Mouse (Mus musculus) forebrain, embryonic 16.5 days (tissue): ENCODE results near the gene Lrrc58. TPM values are rescaled to one million over a fixed set of nuclear protein-coding genes. Genes with fewer than 3 reads are reported as not detected.
A peak's percentile ranks its signal among the peaks of the same experiment; 100 is the strongest.

Source experiments
- ATAC-seq: fragments of 200-750 bp; cut with Nextera tagmentation; 2 replicates; pipeline ENCODE4 v1.8.0; 2017; ENCODE audit warnings: mild to moderate bottlenecking, moderate library complexity
- H3K27ac ChIP-seq: fragments of 300-500 bp; sonication (generic); 2 replicates; pipeline ENCODE4 v1.5.1; 2014; ENCODE audit warnings: low read length, control low read depth
- H3K27me3 ChIP-seq: fragments of 300-500 bp; sonication (generic); replicated peaks from 2 replicates; pipeline ENCODE4 v1.6.1; 2014; ENCODE audit warnings: low read length; ENCODE audit not compliant: control insufficient read depth, insufficient read depth
- H3K36me3 ChIP-seq: fragments of 300-500 bp; sonication (generic); 2 replicates; pipeline ENCODE4 v1.6.1; 2014; ENCODE audit not compliant: control insufficient read depth, insufficient read depth
- H3K4me1 ChIP-seq: fragments of 300-500 bp; sonication (generic); replicated peaks from 2 replicates; pipeline ENCODE4 v1.6.1; 2014; ENCODE audit warnings: low read length; ENCODE audit not compliant: control insufficient read depth, insufficient read depth
- H3K4me2 ChIP-seq: fragments of 300-500 bp; sonication (generic); 2 replicates; pipeline ENCODE4 v1.6.1; 2014; ENCODE audit warnings: mild to moderate bottlenecking, low read length, control low read depth
- H3K4me3 ChIP-seq: fragments of 300-500 bp; sonication (generic); replicated peaks from 2 replicates; pipeline ENCODE4 v1.5.1; 2014; ENCODE audit warnings: mild to moderate bottlenecking, low read length, control low read depth
- H3K9ac ChIP-seq: fragments of 300-500 bp; sonication (generic); replicated peaks from 2 replicates; pipeline ENCODE4 v1.6.1; 2014; ENCODE audit warnings: low read depth, low read length, control low read depth
- H3K9me3 ChIP-seq: fragments of 300-500 bp; sonication (generic); 2 replicates; pipeline ENCODE4 v1.6.1; 2016; ENCODE audit warnings: low read length; ENCODE audit not compliant: control insufficient read depth
- WGBS: fragments of 180-500 bp; shearing (Covaris S2); extraction: QIAGEN DNeasy Blood & Tissue Kit; methylation state at CpG from one replicate; pipeline ENCODE4 v1.1.7; 2014; 5-methylcytosine and 5-hydroxymethylcytosine counted together
- polyA plus RNA-seq: library from polyadenylated mRNA; unstranded; fragments of >200 nt; fragmentation: Nextera tagmentation; extraction: Ambion mirVana; gene quantifications from 2 replicates; pipeline ENCODE4 v1.2.1, GENCODE M21; 2015

The Lrrc58 gene
- 54.4 and 66.3 TPM in 2 replicates for polyA plus RNA-seq

GRCm38 (mm10) chr16:37867791-37868505 lies at the start of gene Lrrc58:
Gene Lrrc58, plus strand, starts transcription at chr16:37868389.
- H3K4me2 ChIP-seq, result peak within 1 kb of the TSS; percentile 86
- H3K4me1 ChIP-seq, result peaks cover 25% of the 10 kb centered on the region
- H3K27me3 ChIP-seq, result no peaks in the 10 kb centered on the region
- H3K4me3 ChIP-seq, result peak within 1 kb of the TSS; percentile 72
- no peaks in the 10 kb centered on the region for H3K9me3 ChIP-seq
- H3K9ac ChIP-seq, result peak within 1 kb of the TSS; percentile 91
- no peaks in the 10 kb centered on the region for H3K36me3 ChIP-seq
- under 1% methylated on average over 73 of the region's 86 CpGs for WGBS
- ATAC-seq, result peak; percentile 97
- peak within 1 kb of the TSS; percentile 99 for H3K27ac ChIP-seq

GRCm38 (mm10) chr16:37823949-37824348 lies 44.2 kb upstream of the Lrrc58 start:
- H3K4me1 ChIP-seq, result no peaks in the 10 kb centered on the region
- no peak overlapping the region for H3K27ac ChIP-seq
- H3K9ac ChIP-seq, result no peak overlapping the region
- H3K27me3 ChIP-seq, result no peaks in the 10 kb centered on the region
- no peaks in the 10 kb centered on the region for H3K9me3 ChIP-seq
- peaks cover 12% of the 10 kb centered on the region; the same call in 1 of the 2 replicates for H3K36me3 ChIP-seq
- no peak overlapping the region for H3K4me2 ChIP-seq
- ATAC-seq, result no peak
- H3K4me3 ChIP-seq, result no peak overlapping the region
- WGBS, result 66% methylated on average over 5 of the region's 5 CpGs

GRCm38 (mm10) chr16:37824778-37825505 lies 43.2 kb upstream of the Lrrc58 start:
- 92% methylated on average over 12 of the region's 12 CpGs for WGBS
- Histone ChIP-seq H3K27ac (no peak overlapping the region), H3K4me3 (no peak overlapping the region), H3K27me3 (no peaks in the 10 kb centered on the region), H3K9ac (no peak overlapping the region), H3K9me3 (no peaks in the 10 kb centered on the region), H3K4me1 (no peaks in the 10 kb centered on the region), H3K4me2 (no peak overlapping the region), H3K36me3 (peaks cover 13% of the 10 kb centered on the region; the same call in 1 of the 2 replicates)
- no peak for ATAC-seq

- peaks cover 13% of the 10 kb centered on the region; the same call in 1 of the 2 replicates for H3K36me3 ChIP-seq
Measured at GRCm38 (mm10) chr16:37826286-37826685, 41.9 kb upstream of the Lrrc58 start.

GRCm38 (mm10) chr16:37831041-37831440 lies 37.1 kb upstream of the Lrrc58 start:
- Histone ChIP-seq H3K4me2 (no peak overlapping the region), H3K36me3 (peaks cover 10% of the 10 kb centered on the region; the same call in 1 of the 2 replicates), H3K9me3 (no peaks in the 10 kb centered on the region), H3K27ac (no peak overlapping the region), H3K4me1 (no peaks in the 10 kb centered on the region), H3K9ac (no peak overlapping the region), H3K4me3 (no peak overlapping the region), H3K27me3 (no peaks in the 10 kb centered on the region)
- WGBS, result 77% methylated on average over 7 of the region's 7 CpGs
- no peak for ATAC-seq

More at GRCm38 (mm10) chr16:37826286-37826685, 41.9 kb upstream of the Lrrc58 start:
- Histone ChIP-seq H3K27me3 (no peaks in the 10 kb centered on the region), H3K9me3 (no peaks in the 10 kb centered on the region), H3K4me2 (no peak overlapping the region), H3K4me3 (no peak overlapping the region), H3K27ac (no peak overlapping the region), H3K9ac (no peak overlapping the region), H3K4me1 (no peaks in the 10 kb centered on the region)
- WGBS, result 97% methylated on average over 3 of the region's 3 CpGs
- no peak for ATAC-seq

- peaks cover 2% of the 10 kb centered on the region; the same call in 1 of the 2 replicates for H3K36me3 ChIP-seq
- no peaks in the 10 kb centered on the region for H3K9me3 ChIP-seq
- ATAC-seq, result no peak
- no peaks in the 10 kb centered on the region for H3K27me3 ChIP-seq
- no peak overlapping the region for H3K27ac ChIP-seq
- H3K9ac ChIP-seq, result no peak overlapping the region
- no peak overlapping the region for H3K4me3 ChIP-seq
- no peak overlapping the region for H3K4me2 ChIP-seq
- WGBS, result 89% methylated on average over 3 of the region's 3 CpGs
- no peaks in the 10 kb centered on the region for H3K4me1 ChIP-seq
Measured at GRCm38 (mm10) chr16:37837571-37837970, 30.6 kb upstream of the Lrrc58 start.

- H3K9me3 ChIP-seq, result no peaks in the 10 kb centered on the region
- no peaks in the 10 kb centered on the region for H3K4me1 ChIP-seq
- no peak overlapping the region for H3K4me3 ChIP-seq
- H3K27me3 ChIP-seq, result no peaks in the 10 kb centered on the region
- H3K9ac ChIP-seq, result no peak overlapping the region
- no peak overlapping the region for H3K4me2 ChIP-seq
- H3K36me3 ChIP-seq, result no peaks in the 10 kb centered on the region
- 93% methylated on average over 2 of the region's 2 CpGs for WGBS
- ATAC-seq, result no peak
- no peak overlapping the region for H3K27ac ChIP-seq
Measured at GRCm38 (mm10) chr16:37842439-37842838, 25.8 kb upstream of the Lrrc58 start.

- Histone ChIP-seq H3K27ac (no peak overlapping the region), H3K36me3 (no peaks in the 10 kb centered on the region), H3K9ac (no peak overlapping the region), H3K4me2 (no peak overlapping the region), H3K27me3 (no peaks in the 10 kb centered on the region), H3K4me1 (no peaks in the 10 kb centered on the region), H3K9me3 (no peaks in the 10 kb centered on the region), H3K4me3 (no peak overlapping the region)
- ATAC-seq, result no peak
- 94% methylated on average over 12 of the region's 12 CpGs for WGBS
Measured at GRCm38 (mm10) chr16:37843740-37844139, 24.4 kb upstream of the Lrrc58 start.

- H3K9me3 ChIP-seq, result no peaks in the 10 kb centered on the region
- WGBS, result 90% methylated on average over 7 of the region's 7 CpGs
- no peaks in the 10 kb centered on the region for H3K36me3 ChIP-seq
- no peak overlapping the region for H3K9ac ChIP-seq
- no peak overlapping the region for H3K27ac ChIP-seq
- no peaks in the 10 kb centered on the region for H3K4me1 ChIP-seq
- H3K4me3 ChIP-seq, result no peak overlapping the region
- no peak overlapping the region for H3K4me2 ChIP-seq
- ATAC-seq, result no peak
- H3K27me3 ChIP-seq, result no peaks in the 10 kb centered on the region
Measured at GRCm38 (mm10) chr16:37845202-37845925, 22.8 kb upstream of the Lrrc58 start.
